Mouse (Mus musculus) thymus, postnatal 25 days (tissue): ENCODE results near the gene Hif1an.

ENCODE experiments used
- DNase-seq: peaks from one replicate; pipeline ENCODE4 v3.0.0; 2022

The Hif1an gene

DNA sequence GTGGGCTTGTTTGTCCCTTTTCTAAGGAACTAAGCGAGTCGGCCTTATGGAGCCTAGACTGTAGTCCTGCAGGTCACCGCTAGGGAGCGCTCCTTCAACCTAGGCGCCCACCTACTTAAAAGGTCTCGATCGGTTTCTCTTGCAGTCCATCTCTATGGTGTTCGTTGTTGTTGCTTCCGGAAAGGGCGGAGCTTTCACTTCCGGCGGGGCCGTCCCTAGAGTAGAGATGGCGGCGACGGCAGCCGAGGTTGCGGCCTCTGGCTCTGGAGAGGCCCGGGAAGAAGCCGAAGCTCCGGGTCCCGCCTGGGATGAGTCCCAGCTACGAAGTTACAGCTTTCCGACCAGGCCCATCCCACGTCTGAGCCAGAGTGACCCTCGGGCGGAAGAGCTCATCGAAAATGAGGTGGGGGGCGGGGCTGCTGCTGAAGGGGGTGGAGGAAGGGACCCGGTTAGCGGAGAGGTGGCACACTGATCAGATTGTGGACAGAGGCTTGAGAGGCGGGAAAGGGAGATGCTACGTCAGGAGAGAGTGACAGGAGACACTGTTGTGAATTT lies at the start of gene Hif1an:
Hif1an (plus strand) TSS at position 199 of the 555 bp plus-strand sequence.
- DNase-seq = peak; percentile 95

DNA sequence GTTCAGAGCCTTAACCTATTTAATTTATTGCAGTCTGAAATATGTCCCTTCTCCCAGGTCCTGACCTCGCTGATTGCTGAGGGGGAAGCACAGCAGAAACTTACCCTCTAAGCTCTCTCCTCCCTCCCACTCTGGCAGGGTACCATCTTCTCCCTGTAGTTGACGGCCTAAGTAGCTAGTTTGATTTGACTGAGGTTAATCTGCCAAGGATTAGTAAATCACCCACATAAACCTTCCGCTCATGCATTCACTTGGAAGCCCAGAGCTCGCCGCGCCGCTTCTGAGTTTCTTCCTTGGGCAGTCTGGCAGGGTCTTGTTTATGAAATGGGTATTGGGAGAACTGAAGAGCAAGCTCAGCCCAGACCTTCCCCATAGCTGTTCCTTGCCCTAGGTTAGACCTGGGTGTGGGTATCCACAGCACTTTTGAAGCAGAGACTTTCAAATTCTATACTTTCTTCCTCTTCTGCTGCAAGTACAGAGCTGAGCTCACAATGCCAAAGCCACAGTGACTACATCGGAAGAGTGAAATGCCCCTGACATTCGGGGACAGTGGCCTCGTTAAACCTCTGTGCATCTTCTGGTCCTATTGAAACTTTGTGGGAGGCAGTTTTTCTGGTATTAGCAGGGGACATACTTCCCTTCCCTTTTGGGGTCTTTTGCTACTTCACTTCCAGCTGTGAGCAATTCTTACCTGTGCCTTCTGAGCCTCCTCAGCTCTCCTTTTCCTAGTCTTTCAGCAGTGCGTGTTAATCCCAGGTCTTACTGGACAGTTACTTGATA lies 49.4 kb upstream of the Hif1an start:
- DNase-seq = peak; percentile 42

DNA sequence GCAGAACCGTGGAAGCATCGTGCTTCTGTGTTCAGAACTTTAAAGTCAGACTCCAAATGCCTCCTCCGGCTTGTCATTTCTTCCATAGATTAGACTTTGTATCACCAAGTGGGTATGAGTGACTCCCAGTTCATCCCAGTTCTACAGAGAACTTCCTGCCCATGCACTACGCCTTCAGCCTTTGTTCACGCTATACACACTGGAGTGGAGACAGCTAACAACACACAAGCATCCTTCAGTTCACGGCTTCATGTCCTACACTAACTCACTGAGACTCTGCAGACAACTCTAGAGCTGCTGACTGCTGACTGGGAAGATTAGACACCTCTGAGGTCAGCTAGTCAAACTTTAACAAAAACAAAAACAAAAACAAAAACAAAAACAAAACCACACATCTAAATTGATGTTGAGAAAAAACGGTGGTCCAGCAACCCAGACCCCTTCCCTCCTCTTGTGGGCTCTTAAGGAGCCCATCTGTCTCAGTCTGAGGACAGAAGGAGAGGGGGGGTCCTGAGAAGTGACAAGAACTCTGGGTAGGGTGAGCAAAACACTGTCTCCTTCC lies 48.6 kb upstream of the Hif1an start:
- DNase-seq = peak; percentile 27

GRCm38 (mm10) chr19:44514521-44515451 lies 47.9 kb upstream of the Hif1an start:
- DNase-seq = no peak

DNA sequence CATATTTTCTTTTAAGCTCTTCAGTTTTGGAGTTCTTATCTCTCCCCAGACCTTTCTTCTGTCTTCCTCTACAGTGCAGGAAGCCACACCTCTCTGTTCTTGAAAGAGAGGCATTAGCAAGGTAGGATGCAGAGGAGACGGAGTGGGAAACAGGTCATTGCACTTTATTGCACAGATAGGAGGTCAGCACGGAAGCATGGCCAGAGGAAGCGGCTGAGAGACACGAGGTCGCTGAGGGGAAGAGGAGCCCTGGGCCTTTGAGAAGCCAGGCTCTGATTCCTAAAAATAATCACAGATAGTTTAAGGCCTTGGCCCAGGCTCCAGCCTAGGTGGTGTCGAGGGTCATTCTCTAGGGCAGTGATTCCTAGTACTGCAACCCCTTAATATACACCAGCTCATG lies 46.9 kb upstream of the Hif1an start:
- DNase-seq = no peak

GRCm38 (mm10) chr19:44517996-44518768 lies 44.5 kb upstream of the Hif1an start:
- DNase-seq = peak; percentile 68

GRCm38 (mm10) chr19:44519152-44519551 lies 43.5 kb upstream of the Hif1an start:
- no peak for DNase-seq

- peak; percentile 61 for DNase-seq
Measured at GRCm38 (mm10) chr19:44525551-44526205, 37.0 kb upstream of the Hif1an start.

DNA sequence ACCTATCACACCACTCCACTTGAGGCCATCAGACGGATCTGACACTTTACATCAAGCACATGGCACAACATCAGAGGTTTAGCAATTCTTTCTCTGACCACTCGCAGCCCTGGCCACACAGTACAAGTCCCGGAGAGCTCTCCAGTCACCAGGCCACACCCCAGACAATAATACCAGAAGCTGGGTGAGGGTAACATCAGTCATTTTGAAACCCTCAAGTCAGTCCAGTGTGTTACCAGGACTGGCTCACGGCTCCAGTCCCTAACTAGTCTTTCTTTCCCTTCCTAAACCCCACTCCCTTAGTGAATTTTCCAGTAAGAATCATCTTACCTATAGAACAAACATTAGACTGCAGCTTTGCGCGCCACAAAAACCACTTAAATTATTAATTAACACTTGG lies 32.6 kb upstream of the Hif1an start:
- no peak for DNase-seq

DNA sequence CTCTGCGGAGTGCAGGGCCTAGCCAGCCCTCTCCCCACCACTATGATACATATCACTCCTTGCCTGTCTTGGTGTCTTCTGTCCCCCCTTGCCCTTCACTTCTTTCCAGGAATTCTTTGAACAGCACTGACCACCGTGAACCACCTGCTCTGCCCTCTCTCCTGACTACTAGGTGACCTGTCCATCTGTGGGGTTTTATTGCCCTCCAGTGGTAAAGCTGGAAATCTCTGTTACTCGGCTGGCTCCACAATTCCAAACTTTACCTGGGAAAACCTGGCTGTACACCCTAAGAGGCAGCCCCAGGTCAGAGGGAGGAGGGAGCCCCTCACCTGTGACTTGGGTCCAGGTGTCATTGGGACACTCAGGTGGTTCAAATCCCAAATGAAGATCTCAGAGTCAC lies 27.3 kb upstream of the Hif1an start:
- no peak for DNase-seq

DNA sequence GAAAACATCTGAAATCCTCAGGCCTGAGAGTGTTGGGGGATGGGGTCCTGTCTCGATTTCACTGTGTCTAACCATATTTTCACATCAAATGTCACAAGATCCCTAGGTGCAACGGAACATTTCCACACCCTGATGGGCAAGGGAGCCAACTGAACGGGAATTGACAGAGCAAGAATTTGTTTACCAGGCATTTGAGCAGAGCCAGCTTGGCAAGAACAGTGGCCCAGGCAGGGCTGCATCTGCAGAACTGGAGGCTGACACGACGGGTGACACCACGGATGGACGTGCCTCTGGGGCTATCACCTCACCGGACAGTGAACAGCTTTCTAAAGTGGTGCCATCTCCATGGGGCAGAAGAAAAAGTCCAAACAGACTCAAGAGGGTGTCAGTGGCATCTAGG lies 25.2 kb upstream of the Hif1an start:
- DNase-seq = no peak

DNA sequence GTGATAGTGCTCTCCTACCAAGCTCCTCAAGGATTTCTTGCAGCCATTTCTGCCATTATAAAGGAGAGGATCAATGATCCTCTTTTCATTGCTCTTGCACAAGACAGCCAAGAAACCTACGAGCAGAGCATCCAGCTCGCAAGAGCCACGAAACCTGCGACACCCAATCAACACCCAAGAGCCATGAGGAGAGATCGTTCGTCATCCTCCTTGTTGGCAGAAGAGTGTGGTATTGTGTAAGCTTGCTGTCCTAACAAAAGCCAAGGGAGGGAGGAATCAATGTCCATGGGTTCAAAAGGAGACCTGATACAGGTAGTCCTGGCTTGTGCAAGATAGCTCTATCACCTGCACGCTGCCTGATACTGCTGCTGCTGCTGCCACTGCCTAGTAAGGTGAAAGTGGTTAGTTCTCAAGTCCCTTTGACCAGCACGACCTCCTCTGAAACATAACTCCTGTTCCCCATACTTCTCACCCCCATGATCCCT lies 19.9 kb upstream of the Hif1an start:
- no peak for DNase-seq

GRCm38 (mm10) chr19:44544372-44544771 lies 18.3 kb upstream of the Hif1an start:
- no peak for DNase-seq

DNA sequence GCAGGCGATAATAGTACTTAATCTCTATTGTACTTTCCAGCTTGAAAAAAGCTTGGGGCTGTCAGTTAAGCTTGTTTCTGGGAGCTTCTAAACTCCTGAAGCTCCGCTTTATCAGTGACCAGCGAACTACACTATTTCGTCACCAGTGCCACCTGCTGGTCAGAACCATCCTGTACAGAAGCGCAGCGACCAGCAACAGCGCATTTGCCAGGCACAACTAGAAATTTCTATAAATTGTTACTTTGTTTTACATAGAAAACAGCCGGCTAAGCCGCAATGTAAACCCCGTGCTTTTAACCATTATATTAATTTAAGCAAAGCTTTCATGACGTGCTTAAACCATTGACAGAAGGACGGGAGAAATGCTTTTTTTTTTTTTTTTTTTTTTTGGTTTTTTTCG lies 17.9 kb upstream of the Hif1an start:
- peak; percentile 73 for DNase-seq

GRCm38 (mm10) chr19:44545321-44546041 lies 17.2 kb upstream of the Hif1an start, which contains the start of gene Sec31b:
TSS of gene Sec31b (minus strand) at chr19:44545864.
- peak; percentile 6 for DNase-seq

DNA sequence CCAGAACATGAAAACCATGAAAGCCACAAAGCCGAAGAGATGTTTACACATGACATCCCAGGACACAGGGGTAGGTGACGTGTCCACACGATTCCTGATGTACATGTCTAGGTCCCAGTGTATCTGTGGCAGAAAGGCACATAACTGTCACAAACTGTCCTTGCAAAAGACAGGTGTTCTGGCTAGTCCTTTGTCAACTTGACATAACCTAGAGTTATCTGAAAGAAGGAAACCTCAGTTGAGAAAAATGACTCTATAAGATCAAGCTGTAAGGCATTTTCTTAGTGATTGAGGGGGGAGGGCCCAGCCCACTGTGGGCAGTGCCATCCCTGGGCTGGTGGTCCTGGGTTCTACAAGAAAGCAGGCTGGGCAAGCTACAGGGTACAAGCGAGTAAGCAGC lies 9.9 kb upstream of the Hif1an start, which contains the start of gene Gm20538:
Gm20538 (minus strand) TSS at position 101 of the 400 bp plus-strand sequence.
- no peak for DNase-seq

DNA sequence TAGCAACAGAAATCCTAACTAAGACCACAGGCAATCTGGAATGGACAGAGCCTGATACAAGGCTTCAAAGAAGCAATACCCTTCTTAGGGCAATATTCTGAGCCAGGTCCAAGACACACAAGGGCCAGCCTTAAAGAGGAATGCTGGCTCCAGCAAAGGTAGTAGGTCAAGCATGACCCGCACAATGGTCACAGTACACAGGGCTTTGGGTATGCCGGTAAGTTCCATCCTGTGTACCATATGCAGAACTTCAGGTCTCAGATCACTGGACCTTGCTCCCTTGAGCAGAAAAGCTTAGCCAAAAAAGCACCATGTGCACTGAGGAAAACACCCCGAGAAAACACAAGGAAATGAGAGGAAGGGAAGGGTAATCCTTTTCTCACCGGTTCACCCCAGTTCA lies 9.4 kb upstream of the Hif1an start:
- no peak for DNase-seq

DNA sequence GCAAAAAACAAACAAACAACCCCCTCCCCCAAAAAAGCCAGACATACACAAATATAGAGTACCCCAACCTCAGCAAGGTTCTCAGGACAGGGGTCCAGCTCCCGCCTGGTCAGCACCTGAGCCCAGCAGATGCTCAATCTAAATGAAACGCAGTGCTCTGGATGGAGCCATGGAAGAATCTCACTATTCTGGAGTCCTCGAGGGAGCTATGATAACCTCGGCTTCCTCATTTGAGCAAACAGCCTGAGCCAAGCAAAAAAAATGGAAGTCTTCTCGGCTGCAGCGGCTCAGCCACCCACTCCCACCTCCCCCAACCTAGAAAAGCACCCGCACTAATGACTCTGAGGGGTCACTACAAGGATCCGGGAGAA lies 8.2 kb upstream of the Hif1an start:
- DNase-seq = no peak

GRCm38 (mm10) chr19:44554861-44555590 lies 7.6 kb upstream of the Hif1an start, which contains the start of gene Ndufb8:
TSS of gene Ndufb8 (minus strand) at chr19:44555440.
- DNase-seq = peak; percentile 92

GRCm38 (mm10) chr19:44564006-44564405 lies 1.4 kb downstream of the Hif1an start:
- DNase-seq = no peak
